Mouse (Mus musculus) A20 (cell line): ENCODE measurements around the gene Kremen2.

ENCODE experiments used
- DNase-seq: peaks from one replicate; pipeline ENCODE4 v3.0.0-alpha.2; 2011; ENCODE audit warnings: low read depth, low spot score

Gene Kremen2

DNA sequence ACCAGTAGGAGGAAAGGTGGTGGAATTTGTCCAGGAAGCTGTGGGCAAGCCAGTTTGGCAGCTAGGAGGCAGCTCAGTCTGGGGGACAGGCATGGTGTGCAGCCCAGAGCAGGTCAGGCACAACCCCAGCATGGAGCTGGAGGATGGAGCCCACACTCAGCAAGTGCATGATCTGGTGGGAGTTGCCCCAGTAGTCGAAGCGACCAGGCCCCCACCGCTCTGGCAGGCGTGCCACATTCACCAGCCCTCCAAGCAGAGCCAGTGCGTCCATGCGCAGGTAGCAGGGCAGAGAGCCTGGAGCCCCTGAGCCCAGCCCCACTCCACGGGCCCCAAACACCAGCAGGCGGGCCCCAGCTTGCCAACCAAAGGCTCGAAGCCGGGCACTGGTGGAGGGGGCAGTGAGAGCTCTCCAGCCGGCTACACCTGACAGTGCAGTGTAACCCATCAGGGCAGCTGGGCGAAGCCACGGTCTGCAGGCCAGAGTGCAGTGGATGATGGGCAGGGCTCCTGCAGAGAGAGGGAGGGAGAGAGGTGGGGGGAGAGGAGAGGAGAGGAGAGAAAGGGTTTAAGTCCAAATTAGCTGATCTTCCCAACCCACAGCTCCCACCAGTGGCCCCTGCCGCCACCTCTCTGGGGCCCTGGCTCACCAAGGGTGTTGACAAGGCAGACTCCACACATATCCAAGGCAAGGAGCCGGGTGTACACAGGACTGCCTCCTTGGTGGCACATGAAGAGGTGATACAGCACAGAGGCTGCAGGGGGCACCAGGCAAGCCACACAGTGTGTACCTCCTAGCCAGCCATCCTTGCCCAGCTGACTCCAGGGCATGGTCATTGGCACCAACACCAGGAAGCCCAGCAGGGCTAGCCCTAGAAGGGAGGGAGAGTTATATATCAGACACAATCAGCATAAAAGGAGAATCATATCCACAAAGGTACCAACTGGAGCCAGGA, 7.9 kb downstream of the Kremen2 start:
- DNase-seq, result peak; percentile 24

DNA sequence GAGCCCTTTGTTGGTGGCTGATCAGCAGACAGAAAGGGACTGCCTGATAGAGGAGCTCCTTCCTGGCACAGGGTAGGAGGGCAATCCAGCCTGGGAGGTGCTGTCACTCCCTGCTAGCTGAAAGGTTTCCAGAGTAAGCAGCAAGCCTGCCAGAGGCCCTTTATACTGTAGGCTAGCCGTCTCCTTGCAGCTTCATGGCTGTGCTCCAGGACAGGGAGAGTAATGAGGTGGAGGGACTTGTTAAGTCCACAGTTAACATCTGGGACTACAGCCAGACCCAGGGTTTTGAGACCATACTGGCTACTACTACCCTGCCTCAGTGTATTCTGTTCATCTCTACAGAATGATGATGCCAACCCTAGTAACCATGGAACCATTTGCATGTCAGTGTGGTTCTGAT, 11.3 kb downstream of the Kremen2 start:
- DNase-seq, result no peak

DNA sequence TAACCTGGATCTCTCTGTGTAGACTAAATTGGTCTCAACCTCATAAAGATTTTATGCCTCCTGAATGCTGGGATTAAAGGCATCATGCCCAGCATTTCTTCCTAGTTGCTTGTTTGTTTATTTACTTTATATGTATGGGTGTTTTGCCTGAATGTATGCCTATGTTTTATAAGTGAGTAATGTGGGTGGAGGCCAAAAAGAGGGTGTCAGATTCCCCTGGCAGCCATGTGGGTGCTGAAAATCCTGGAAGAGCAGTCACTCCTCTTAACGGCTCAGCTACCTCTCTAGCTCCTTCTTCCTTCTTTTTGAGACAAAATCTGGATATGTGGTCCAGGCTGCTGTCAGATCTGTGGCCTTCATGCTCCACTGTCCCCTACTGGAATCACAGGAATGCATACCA, 15.2 kb downstream of the Kremen2 start:
- no peak for DNase-seq

DNA sequence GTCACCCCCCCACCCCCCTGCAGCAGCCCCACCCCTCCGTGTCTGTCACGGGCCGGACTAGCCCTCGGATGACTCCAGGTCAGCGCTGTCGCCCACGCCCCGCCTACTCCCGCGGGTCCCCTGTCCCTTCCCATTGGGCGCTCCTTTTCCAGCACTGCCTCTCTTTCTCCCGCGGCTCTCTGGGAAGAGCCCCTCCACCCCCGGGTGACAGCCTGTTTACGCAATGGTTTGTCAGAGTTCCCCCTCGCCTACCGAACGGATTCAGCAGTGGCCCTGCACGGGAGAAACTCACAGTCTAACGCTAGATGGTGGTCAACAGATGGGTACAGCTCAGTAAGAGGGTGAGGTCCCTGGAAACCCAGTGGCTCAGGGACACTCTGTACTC, 18.9 kb downstream of the Kremen2 start:
- DNase-seq, result peak; percentile 75

DNA sequence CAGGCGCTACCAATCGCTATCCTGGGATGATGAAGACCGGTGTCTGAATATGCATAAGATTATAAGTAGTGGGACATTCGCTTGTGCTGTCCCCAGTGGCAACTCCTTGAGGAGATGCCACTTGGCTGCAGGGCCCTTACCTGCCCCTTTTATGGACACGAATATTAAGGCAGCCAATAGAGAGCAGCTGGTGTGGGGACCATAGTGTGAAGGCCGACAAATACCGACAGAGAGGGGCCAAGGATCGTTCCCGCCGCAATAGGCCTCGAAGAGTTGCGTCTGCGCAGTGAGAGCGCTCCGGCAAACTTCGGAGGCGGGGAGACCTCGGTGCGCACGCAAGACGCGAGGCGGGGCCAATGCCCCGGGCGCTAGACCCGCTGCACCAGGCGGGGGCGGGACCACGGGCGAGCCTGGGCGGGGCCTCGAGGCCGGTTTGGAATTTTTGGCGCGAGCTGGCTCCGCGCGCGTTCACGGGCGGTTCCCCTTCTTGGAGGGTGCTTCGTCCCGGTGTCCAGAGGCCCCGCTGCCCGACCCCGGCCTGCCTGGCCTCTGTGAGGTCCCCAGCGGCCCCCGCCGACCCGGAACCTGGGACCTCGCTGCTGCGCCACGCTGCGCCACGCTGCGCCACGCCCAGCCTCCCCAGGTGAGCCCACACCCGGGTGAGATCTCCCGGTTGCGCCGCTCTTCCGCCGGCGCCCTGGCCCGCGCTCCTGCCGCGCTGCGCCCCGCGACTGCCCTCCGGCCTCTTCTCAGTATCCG, 19.5 kb downstream of the Kremen2 start, which contains the start of gene Pkmyt1:
Gene Pkmyt1, plus strand, starts transcription at position 338 of the 759 bp plus-strand sequence.
- peak; percentile 96 for DNase-seq

DNA sequence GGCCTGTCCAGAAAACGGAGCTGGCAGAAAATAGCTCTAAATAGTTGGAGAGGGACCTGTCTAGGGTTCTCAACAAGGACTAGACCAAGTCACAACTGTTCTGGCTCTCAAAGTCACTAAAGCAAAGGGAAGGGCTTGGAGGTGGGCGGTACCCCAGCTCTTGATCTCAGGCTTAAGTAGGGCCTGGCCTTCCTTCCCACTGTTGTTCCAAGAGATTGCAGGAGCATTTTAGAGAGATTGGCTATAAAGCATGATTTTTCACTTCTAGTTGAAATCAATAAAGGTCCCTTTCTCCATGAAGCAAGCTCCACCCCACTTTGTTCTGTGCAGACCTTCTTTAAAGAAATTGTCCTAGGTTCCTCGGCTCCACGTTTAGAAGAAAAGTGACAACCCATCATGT, 20.2 kb downstream of the Kremen2 start:
- no peak for DNase-seq

DNA sequence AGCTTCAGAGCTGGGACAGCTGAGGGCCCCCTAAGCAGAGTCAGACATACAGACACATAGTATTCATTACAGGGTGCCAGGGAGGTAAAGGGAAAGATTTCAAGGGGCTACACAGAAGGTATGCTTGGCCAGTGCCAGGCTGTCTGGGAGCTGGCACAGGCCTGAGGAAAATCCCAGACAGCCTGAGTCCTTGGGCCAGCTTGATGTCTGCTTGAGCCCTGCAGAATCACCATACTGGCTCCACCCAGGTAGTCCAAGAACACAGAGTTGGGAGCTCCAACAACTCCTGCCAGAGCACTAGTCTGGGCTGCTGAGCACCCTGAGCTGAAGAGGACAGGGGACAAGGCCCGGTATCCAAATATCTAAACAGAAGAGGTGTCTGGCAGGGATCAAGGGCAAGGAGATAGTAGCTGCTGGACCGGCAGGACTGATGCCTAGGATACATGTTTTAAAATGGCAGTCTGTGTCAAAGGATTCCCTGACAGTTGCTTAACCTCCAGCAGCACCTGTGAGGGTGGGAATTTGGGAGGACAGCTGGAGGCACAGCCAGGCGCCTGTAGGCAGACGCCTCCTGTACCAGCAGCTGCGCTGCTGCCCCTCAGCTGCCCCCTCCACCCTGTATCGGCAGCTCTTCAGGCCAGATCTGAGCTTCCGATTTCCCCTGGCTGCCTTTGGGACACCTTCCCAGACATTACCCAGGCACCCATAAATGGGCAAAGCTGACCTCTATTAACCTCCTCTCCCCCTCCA, 23.1 kb downstream of the Kremen2 start, which contains the start of gene 1520401A03Rik:
Gene 1520401A03Rik, minus strand, starts transcription at position 408 of the 750 bp plus-strand sequence.
- no peak for DNase-seq

DNA sequence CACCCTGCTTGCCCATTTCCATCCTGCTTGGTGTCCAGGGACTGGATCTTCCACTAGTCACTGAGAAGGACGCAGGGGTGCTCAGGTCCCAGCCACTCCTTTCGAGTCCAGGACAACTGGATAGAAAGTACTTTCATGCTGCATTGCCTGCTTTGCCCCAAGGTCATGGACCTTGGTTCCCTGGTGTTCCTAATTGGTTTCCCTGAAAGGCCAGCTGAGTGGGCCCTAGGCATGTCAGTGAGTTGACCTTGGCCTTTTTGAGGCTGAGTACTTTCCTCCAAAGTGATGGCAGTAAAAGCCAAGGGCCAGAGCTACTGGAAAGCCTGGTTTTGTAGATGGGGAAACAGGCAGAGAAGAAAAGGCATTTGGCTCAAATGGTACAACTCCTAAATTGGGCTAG, 23.7 kb downstream of the Kremen2 start:
- no peak for DNase-seq

DNA sequence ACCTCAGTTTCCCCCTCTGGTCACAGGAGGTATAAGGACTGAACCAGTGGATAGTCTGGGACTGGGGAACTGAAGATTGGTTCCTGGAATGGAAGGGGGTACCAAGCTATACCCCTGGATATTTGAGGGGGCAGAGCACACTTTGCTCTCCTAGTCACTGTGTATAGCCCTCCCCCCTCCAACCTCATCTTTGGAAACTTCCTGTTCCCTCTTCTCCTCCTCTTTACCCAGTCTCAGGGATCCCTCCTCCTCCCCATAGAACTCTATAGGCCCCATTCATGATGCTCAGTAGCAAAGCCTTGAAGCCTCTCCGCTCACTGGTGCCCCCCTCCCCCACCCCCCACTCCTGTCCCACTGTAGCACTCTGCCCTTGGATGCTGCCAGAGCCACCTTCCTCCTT, 26.2 kb downstream of the Kremen2 start:
- DNase-seq, result no peak

DNA sequence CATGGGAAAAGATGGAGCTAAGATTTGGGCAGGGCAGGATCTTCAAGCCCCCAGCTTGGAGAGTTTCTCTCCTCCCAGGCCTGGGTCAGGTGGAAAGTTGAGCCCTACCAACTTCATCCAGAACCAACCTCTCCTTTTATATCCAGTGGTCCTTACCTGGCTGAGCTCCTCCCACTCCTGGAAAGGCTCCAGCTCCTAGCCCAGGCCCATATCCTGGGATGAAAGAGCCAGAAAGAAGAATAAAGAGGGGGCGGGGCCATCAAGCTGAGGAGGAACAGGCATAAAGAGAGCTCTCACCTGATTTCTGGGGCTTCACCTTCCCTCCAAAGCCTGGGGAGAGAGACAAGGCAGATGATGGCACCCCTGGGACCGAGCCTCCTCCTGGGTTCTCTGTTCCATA, 28.6 kb downstream of the Kremen2 start:
- DNase-seq, result no peak

DNA sequence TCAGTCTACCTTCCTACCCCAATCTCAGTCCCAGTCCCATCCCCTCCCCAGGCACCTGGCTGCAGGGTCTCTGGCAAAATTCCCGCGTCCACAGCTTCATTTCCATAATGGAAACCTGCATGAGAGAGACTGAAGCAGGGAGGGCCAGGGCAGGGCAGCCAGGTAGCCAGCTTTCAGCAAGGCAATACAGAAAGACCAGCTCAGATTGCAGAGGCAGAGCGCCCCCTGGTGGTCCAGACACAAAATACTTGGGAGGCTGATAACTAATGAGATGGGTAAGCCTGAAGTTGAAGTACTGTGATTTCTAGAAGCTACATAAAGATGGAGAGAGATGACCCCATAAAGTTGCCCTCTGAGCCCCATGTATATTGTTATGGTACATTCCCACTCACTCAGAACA, 39.4 kb downstream of the Kremen2 start:
- DNase-seq, result peak; percentile 73

DNA sequence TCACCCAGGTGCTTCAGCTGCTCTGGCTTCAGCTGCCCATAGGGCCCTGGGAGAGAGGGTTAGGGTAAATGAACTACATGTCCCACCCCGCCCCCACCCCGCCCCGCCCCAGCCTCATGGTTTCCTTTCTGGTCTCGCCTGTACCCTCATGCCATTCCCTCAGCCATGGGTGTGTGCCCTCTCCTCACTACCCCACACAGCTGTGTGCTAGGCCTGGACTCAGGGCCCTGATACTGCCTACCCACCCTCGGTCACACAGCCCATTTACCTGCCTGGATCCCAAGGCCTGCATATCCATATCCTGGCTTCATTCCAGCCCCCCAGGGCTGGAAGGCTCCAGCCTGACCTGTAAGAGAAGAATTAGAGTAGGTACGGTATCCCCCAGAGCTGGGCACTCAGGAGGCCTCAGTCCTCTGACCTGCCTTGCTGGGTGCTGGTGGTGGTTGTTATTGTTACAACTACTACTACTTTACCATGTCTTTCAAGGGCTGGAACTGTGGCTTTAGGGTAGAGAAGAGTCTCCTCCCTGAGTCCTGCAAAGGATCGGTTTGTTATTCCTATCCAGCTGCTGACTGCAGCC, 40.0 kb downstream of the Kremen2 start:
- DNase-seq, result no peak

DNA sequence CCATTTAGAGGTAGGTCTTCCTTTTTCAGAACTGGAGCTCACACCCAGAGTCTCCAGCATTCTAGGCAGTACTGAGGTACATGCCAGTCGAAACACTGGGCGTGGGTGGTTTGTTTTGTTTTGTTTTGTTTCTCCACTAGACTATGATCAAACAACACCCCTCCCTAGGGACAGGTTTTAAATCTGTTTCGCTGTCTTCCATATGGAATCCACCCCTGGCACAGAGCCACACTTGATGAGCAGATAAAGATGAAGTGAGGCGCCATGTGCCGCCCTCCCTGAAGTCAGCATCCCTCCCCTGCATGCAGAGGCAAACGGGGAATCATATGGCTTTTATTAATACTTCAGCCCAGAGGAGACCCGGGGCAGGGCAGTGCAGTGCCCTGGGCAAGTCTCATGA, 40.9 kb downstream of the Kremen2 start:
- DNase-seq, result no peak

DNA sequence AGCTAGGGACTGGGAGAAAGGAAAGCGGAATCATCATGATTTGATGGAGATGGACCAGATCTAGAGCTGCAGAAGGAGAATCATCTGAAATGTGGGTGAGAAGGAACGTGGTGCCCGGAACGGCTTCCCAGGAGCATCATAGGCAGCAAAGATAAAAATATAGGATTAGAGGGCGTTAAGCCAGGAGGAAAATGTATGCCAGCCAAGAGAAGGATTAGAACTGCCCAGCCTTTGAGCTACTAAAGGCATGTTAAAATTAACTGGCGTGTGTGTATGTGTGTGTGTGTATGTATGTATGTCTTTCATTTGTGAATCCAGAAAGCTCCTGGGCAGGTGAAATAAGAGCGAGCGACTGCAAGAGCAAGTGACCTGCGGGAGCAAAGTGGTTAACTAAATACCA, 42.3 kb downstream of the Kremen2 start:
- no peak for DNase-seq

DNA sequence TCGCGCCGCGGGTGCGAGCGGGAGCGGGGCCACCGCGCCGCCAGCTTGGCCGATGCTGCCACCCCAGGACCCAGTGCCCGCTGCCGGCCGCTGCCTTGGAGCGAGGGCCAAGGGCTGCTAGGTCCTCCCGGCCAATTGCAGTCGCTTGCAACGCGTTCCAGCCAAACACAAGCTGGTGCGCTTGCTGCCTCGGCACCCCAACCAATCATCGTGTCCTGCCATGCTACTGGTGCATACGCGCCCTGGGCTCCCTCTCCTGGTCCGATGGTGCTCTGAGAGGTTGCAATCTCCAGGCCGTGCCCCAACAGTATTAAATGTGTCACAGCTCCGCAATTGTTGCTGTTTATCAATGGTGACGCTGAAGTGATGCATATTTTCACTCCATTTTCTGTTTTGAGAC, 45.6 kb downstream of the Kremen2 start:
- DNase-seq, result peak; percentile 90

DNA sequence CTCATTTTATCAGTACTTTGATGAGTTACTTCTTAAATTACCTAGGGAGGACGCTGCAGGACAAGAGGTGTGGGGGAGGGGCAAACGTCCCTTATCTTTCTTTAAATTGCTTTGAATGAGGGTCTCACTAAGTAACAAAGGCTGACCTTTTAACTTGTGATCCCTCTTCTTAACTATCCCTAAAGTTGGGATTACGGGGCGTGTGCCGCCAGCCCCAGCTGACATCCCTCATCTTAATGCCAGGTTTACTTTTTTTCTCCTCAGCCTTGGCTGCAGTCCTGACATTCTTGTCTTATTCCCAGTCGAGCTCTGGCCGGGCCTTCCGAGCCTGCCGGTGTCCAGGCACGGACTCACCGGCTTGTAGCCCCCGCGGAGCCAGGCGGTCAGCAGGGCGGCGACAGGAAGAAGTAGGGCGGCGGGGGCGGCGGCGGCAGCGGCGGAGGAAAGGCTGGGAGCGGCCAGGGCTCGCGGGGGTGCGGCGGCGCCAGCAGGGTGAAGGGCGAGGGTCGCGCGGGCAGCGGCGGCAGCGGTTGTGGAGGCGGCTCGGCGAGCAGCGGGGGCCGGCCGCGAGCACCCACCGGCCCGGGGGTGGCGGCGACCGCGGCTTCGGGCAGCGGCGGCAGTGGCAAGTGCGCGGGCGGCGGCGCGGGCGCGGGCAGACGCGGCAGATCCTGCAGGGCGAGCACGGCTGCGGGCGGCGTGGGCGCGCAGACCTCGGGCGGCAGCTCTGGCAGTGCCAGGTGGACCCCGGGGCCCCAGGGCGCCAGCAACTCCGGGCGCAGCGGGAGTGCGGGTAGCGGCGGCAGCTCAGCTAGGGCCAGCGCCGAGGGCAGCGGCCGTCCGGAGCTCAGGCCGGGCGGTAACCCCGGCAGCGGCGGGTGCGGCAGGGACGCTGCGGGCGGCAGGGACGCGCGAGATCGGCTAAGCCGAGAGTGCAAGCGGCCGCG, 46.2 kb downstream of the Kremen2 start:
- DNase-seq, result peak; percentile 26

DNA sequence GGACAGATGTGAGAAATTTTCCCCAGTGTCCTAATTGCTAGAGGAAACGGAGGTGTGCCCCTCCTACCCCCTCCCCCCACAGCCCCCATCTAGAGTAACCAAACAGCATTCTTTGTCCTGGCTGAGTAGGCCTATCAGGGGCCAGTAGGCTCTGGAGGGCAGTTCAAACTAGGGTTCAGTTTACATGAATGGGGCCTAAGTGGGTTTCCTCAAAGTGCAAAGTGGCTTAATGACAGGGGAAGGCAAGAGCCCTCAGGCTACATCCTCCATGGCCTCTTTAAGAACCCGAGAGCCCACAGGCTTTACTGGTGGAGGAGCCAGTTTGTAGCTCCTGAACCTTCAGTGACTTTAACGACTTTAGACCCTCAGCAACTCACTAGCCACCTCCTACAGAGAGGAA, 49.8 kb downstream of the Kremen2 start:
- DNase-seq, result no peak

DNA sequence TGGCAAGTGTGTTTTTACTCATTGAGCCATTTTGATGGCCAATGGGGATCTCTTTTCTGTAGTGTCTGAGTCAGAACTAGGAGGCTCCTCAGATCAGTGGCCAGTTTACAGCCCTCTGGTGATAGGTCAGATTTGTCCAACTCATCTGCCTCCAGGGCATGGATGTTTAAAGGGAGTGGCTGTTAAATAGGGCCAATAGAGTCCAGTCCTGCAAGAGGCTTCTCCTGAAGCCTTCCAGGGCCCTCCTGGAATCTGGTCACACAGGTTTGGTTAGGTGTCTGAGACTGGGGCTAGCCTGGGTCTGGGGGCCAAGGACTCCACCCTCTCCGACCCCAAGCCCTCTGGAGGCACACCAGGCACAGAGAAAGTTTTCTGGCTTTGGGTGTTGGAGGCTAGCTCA, 51.1 kb downstream of the Kremen2 start:
- no peak for DNase-seq
